Mouse (Mus musculus): Measurements from ENCODE around the gene Kifc3. TPM values are rescaled to one million over a fixed set of nuclear protein-coding genes. Genes with fewer than 3 reads are reported as not detected.

Kifc3 gene
- total RNA-seq, 2 experiments from 2014 or later: 11.2 to 11.5 TPM

DNA sequence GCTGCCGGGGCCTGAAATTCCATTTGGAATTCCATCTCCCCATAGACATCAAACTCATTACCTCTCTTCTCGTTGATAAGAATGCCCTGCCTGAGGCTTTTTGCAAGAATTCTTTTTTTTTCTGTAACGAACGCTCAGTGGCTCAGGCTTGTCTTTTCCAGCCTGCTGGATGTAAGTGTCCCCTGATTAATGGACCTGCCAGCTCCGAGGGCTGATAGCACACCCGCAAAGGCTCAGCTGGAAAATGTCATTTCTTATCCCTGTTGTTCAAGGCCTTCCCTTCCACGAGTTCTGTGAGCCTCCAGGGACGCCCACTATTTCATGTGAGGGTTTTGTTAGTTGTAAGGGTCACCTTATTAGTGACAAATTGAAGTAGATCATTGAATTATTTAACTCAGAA is 3.3 kb upstream of the Kifc3 start:
- intact Hi-C loops (cut with DNase I; ENCODE audit: low total_unique reads): loop anchor here (10.0 kb wide), 2 partner anchors 101 to 261 kb away; no protein-coding TSS in a partner anchor
- no peak for DNase-seq

DNA sequence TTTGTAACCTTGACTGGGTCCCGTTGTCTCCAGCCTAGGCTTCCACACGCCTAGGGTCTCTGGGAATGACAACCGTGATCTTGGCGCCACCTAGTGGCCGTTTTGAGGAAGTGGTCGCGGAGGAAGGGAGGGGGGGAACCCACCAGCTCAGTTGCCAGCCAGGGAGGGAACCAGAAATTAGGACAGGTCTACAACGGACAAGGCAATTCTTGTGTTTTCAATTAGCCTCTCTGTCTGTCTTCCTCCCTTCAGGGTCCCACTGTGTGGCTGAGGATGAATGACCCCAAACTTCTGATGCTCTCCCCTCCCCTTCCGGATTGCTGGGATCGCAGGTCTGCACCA is 1.4 kb upstream of the Kifc3 start:
- peak; percentile 66 for DNase-seq
- intact Hi-C loops (cut with DNase I; ENCODE audit: low total_unique reads): loop anchor here (10.0 kb wide), 2 partner anchors 99 to 259 kb away; no protein-coding TSS in a partner anchor

- DNase-seq: no peak
- intact Hi-C loops (cut with DNase I; ENCODE audit: low total_unique reads): loop anchor here (10.0 kb wide), 2 partner anchors 99 to 259 kb away; no protein-coding TSS in a partner anchor
Observed at GRCm38 (mm10) chr8:95203326-95204038, 870 bp upstream of the Kifc3 start.

GRCm38 (mm10) chr8:95202056-95202570 is 499 bp downstream of the Kifc3 start:
- DNase-seq: no peak
- intact Hi-C loops (cut with DNase I; ENCODE audit: low total_unique reads): loop anchor here (10.0 kb wide), 2 partner anchors 97 to 257 kb away; no protein-coding TSS in a partner anchor

- no peak for DNase-seq
- intact Hi-C loops (cut with DNase I; ENCODE audit: low total_unique reads): loop anchor here (10.0 kb wide), 2 partner anchors 97 to 257 kb away; no protein-coding TSS in a partner anchor
Observed at GRCm38 (mm10) chr8:95201491-95201890, 1.1 kb downstream of the Kifc3 start.

DNA sequence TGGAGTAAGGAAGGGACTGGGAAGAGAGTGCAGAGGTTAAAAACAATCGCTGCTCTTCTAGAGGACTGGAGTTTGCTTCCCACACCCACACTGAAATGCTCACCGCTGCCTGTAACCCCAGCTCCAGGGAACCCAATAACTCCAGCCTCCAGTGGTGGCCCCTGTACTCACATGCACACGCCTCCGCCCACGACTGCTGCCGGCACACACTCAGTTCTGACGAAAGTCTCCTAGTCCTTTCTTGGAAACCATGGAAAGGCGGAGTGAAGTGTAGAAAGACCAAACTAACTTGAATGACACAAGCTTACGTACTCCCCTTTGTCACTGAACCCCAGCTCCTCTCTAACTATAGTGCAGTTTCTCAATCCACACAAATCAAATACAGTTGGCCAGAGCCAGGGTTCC is 2.6 kb downstream of the Kifc3 start:
- intact Hi-C loops (cut with DNase I; ENCODE audit: low total_unique reads): loop anchor here (10.0 kb wide), 2 partner anchors 95 to 255 kb away; no protein-coding TSS in a partner anchor
- no peak for DNase-seq

GRCm38 (mm10) chr8:95195728-95196127 is 6.9 kb downstream of the Kifc3 start:
- DNase-seq: no peak
- intact Hi-C loops (cut with DNase I; ENCODE audit: low total_unique reads): no loop called here

DNA sequence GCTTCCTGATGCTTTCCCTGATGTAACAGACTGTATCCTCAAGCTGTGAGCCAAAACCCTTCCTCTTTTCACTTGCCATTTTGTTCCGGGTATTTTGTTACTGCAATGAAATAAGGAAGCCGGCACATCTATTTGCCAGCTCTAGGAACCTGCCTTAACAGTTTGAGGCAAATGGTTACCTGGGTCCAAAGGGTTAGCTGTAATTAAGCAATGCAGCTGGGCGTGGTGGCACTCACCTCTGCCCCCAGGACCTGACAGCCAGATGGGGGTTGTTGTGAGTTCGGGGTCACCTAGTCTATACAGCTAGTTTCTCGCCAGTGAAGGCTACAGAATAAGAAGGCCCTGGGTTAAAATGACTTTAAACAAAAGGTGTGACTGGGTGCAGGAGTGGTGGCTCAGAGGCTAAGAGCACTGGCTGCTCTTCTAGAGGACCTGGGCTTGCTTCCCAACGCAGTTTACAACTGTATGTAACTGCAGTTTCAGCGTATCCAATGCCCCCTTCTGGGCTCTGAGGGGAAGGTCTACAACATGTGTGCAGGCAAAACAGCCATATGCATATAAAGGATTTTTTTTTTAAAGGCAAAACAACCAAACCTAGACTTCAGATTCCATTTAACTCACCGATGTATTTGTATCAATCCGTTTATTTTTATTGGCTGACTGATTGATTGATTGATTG is 11.0 kb downstream of the Kifc3 start:
- intact Hi-C loops (cut with DNase I; ENCODE audit: low total_unique reads): no loop called here
- DNase-seq: no peak

- intact Hi-C loops (cut with DNase I; ENCODE audit: low total_unique reads): no loop called here
- no peak for DNase-seq
Observed at GRCm38 (mm10) chr8:95187579-95187978, 15.0 kb downstream of the Kifc3 start.

GRCm38 (mm10) chr8:95185891-95186513 is 16.6 kb downstream of the Kifc3 start:
- no peak for DNase-seq
- intact Hi-C loops (cut with DNase I; ENCODE audit: low total_unique reads): no loop called here

GRCm38 (mm10) chr8:95185104-95185503 is 17.5 kb downstream of the Kifc3 start:
- intact Hi-C loops (cut with DNase I; ENCODE audit: low total_unique reads): no loop called here
- DNase-seq: no peak

GRCm38 (mm10) chr8:95184171-95184570 is 18.4 kb downstream of the Kifc3 start:
- intact Hi-C loops (cut with DNase I; ENCODE audit: low total_unique reads): no loop called here
- no peak for DNase-seq

DNA sequence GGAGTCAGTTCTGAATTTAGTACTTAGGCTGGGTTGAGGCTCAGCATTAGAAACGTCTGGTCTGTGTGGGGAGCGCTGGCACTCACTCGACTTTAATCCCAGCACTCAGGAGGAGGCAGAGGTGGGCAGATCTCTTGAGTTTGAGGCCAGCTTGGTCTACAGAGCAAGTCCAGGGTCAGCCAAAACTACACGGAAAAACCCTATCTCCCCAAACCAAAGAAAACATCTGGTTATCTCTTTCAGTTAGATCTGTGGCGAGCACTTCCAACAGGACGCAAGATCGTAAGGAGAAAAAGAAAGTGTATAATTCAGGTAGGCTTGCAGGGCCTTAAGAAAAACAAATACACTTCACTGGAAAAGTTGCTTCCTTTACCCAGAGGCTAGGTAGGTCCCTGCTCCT is 20.8 kb downstream of the Kifc3 start:
- intact Hi-C loops (cut with DNase I; ENCODE audit: low total_unique reads): no loop called here
- no peak for DNase-seq

DNA sequence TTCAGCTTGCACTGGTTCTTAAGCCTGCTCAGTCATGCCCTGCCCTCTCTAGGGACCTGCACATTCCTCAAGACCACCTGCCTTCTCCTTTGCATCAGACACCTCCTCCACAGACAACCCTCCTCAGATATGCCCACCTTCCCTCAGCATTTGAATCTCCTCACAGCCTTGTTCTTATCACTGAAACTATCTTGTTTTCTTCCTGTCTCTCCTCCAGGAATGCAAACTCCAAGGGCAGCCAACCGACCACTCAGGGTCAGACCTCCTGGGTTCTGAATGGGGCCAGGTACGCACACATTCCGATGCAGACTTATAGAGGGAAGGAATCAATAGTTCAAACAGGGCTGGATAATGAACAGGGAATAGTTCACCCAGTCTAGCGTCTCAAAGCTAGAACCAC is 24.4 kb downstream of the Kifc3 start:
- intact Hi-C loops (cut with DNase I; ENCODE audit: low total_unique reads): no loop called here

GRCm38 (mm10) chr8:95176985-95177384 is 25.6 kb downstream of the Kifc3 start:
- DNase-seq: no peak
- intact Hi-C loops (cut with DNase I; ENCODE audit: low total_unique reads): no loop called here

More for the DNA sequence above, 24.4 kb downstream of the Kifc3 start:
- DNase-seq: no peak

GRCm38 (mm10) chr8:95175808-95176207 is 26.8 kb downstream of the Kifc3 start:
- intact Hi-C loops (cut with DNase I; ENCODE audit: low total_unique reads): no loop called here
- no peak for DNase-seq

- intact Hi-C loops (cut with DNase I; ENCODE audit: low total_unique reads): no loop called here
- no peak for DNase-seq
Observed at GRCm38 (mm10) chr8:95175306-95175705, 27.3 kb downstream of the Kifc3 start.

DNA sequence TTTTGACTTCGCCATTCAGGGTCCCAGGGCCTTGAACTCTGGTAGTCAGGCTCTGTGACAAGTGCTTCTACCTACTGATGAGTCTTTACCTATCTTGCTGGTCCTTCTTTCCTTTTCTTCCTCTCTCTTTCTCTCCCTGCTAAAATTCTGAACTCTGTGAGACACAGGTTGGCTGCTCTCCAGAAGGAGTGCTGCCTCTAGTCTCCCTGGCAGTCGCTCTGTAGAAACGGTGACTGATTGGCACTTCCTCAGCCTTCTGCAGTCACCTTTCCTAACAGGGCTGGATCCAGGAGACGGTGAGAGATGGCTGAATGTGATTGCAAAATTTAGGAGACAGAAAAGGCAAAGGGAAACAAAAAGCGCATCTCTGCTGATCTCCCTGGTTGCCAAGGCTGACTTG is 30.2 kb downstream of the Kifc3 start:
- intact Hi-C loops (cut with DNase I; ENCODE audit: low total_unique reads): no loop called here
- no peak for DNase-seq

GRCm38 (mm10) chr8:95167726-95168125 is 34.9 kb downstream of the Kifc3 start:
- intact Hi-C loops (cut with DNase I; ENCODE audit: low total_unique reads): no loop called here
- peak; percentile 39 for DNase-seq

DNA sequence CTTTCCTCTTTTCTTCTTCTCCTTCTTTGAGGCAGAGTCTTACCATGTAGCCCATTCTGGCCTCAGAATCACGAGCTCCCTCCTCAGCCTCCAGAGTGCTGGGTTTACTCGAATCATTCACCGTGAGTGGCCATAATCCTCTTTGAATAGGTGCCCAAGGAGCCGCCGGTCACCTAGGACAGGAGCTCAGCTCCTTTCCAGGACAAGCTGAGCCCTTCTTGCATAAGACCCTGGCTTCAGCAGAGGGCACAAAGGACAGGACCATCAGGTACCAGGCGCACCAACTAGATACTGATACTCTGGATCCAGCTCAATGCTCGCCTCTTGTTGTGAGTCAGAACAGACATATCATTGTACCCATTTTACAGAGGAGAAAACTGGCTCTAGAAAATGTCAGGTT is 36.2 kb downstream of the Kifc3 start:
- no peak for DNase-seq
- intact Hi-C loops (cut with DNase I; ENCODE audit: low total_unique reads): no loop called here

Data from gastrocnemius, postnatal 14 days (tissue).